Mouse (Mus musculus) gastrocnemius, postnatal 36 days (tissue): ENCODE data around the gene Rad18. TPM values are rescaled to one million over a fixed set of nuclear protein-coding genes. Genes with fewer than 3 reads are reported as not detected.

Experiments
- DNase-seq, 2 experiments: peaks; one replicate each; pipeline ENCODE4 v3.0.0; 2022
- intact Hi-C: fragments of 180-260 bp; cut with DNase I; formaldehyde crosslinking; loops from one replicate; pipeline ENCODE4 v1.15.1; 2025
- total RNA-seq, 2 experiments: library from RNA; stranded (reverse); gene quantifications; 2 replicates each; pipeline ENCODE4 v1.2.3; 2021

The Rad18 gene
- total RNA-seq, 2 experiments from 2014 or later, result 0.81 to 1.5 TPM

GRCm38 (mm10) chr6:112691523-112691922 lies 5.0 kb downstream of the Rad18 start:
- intact Hi-C loops, result loop anchor here (10.0 kb wide), 1 partner anchor 553 kb away; no protein-coding TSS in a partner anchor

GRCm38 (mm10) chr6:112688033-112688432 lies 8.5 kb downstream of the Rad18 start:
- DNase-seq, result no peak
- intact Hi-C loops, result loop anchor here (10.0 kb wide), 1 partner anchor 193 kb away; no protein-coding TSS in a partner anchor

More at GRCm38 (mm10) chr6:112691523-112691922, 5.0 kb downstream of the Rad18 start:
- DNase-seq, result no peak

- DNase-seq, result no peak
- intact Hi-C loops, result loop anchor here (10.0 kb wide), 1 partner anchor 192 kb away; no protein-coding TSS in a partner anchor
These were observed 10.0 kb downstream of the Rad18 start for GRCm38 (mm10) chr6:112686485-112686884.

- DNase-seq, result no peak
- intact Hi-C loops, result loop anchor here (10.0 kb wide), 1 partner anchor 189 kb away; no protein-coding TSS in a partner anchor
These were observed 12.4 kb downstream of the Rad18 start for GRCm38 (mm10) chr6:112684065-112684464.

- DNase-seq, result no peak
- intact Hi-C loops, result no loop called here
These were observed 64.4 kb downstream of the Rad18 start for GRCm38 (mm10) chr6:112632071-112632470.

GRCm38 (mm10) chr6:112630291-112630690 lies 66.2 kb downstream of the Rad18 start:
- no peak for DNase-seq
- intact Hi-C loops, result no loop called here

GRCm38 (mm10) chr6:112628301-112628700 lies 68.2 kb downstream of the Rad18 start:
- no peak for DNase-seq
- intact Hi-C loops, result no loop called here

GRCm38 (mm10) chr6:112622321-112622720 lies 74.2 kb downstream of the Rad18 start:
- peak in 1 of 2 experiments; percentile 26 for DNase-seq
- intact Hi-C loops, result no loop called here

GRCm38 (mm10) chr6:112620027-112620426 lies 76.5 kb downstream of the Rad18 start:
- intact Hi-C loops, result no loop called here

GRCm38 (mm10) chr6:112617728-112618318 lies 78.7 kb downstream of the Rad18 start:
- intact Hi-C loops, result no loop called here
- no peak for DNase-seq

More at GRCm38 (mm10) chr6:112620027-112620426, 76.5 kb downstream of the Rad18 start:
- DNase-seq, result no peak

GRCm38 (mm10) chr6:112609027-112609426 lies 87.5 kb downstream of the Rad18 start:
- DNase-seq, result no peak
- intact Hi-C loops, result no loop called here

GRCm38 (mm10) chr6:112603866-112604265 lies 92.6 kb downstream of the Rad18 start:
- intact Hi-C loops, result no loop called here
- no peak for DNase-seq

- intact Hi-C loops, result no loop called here
These were observed 101.5 kb downstream of the Rad18 start for GRCm38 (mm10) chr6:112594971-112595370.

GRCm38 (mm10) chr6:112587912-112588311 lies 108.6 kb downstream of the Rad18 start:
- intact Hi-C loops, result no loop called here
- no peak for DNase-seq

More at GRCm38 (mm10) chr6:112594971-112595370, 101.5 kb downstream of the Rad18 start:
- DNase-seq, result no peak

- no peak for DNase-seq
- intact Hi-C loops, result no loop called here
These were observed 109.5 kb downstream of the Rad18 start for GRCm38 (mm10) chr6:112586999-112587398.

- DNase-seq, result no peak
- intact Hi-C loops, result no loop called here
These were observed 111.5 kb downstream of the Rad18 start for GRCm38 (mm10) chr6:112584961-112585360.

- DNase-seq, result no peak
- intact Hi-C loops, result no loop called here
These were observed 114.5 kb downstream of the Rad18 start for GRCm38 (mm10) chr6:112582022-112582421.

- no peak for DNase-seq
- intact Hi-C loops, result no loop called here
These were observed 119.3 kb downstream of the Rad18 start for GRCm38 (mm10) chr6:112577198-112577597.

GRCm38 (mm10) chr6:112574558-112574957 lies 121.9 kb downstream of the Rad18 start:
- DNase-seq, result no peak
- intact Hi-C loops, result no loop called here

GRCm38 (mm10) chr6:112570413-112570812 lies 126.1 kb downstream of the Rad18 start:
- no peak for DNase-seq
- intact Hi-C loops, result no loop called here
